Mouse (Mus musculus): ENCODE results near the gene March5.
"Not testable (repeated sequence)": the region's sequence is repeated elsewhere in the genome, so short reads cannot be mapped to it uniquely, and the experiment has no call there.

March5 gene

GRCm38 (mm10) chr19:37207303-37208175 is at the start of gene March5:
Gene March5, plus strand, starts transcription at chr19:37207543.
- peak; percentile 84 to 89 for DNase-seq (ENCODE audit: low spot score in 2 of 2)

- DNase-seq (ENCODE audit: low spot score in 2 of 2) = no peak
These were observed 35.2 kb upstream of the March5 start for GRCm38 (mm10) chr19:37172096-37172495.

- no peak for DNase-seq (ENCODE audit: low spot score in 2 of 2)
These were observed 34.7 kb upstream of the March5 start for GRCm38 (mm10) chr19:37172566-37173130.

- no peak for DNase-seq (ENCODE audit: low spot score in 2 of 2)
These were observed 33.8 kb upstream of the March5 start for GRCm38 (mm10) chr19:37173331-37174115.

- DNase-seq (ENCODE audit: low spot score in 2 of 2) = peak; percentile 16 to 51
These were observed 33.1 kb upstream of the March5 start for GRCm38 (mm10) chr19:37174116-37174715.

GRCm38 (mm10) chr19:37174716-37175435 is 32.5 kb upstream of the March5 start:
- peak; percentile 43 to 63 for DNase-seq (ENCODE audit: low spot score in 2 of 2)

- DNase-seq (ENCODE audit: low spot score in 2 of 2) = no peak
These were observed 31.9 kb upstream of the March5 start for GRCm38 (mm10) chr19:37175436-37175805.

GRCm38 (mm10) chr19:37175919-37176318 is 31.4 kb upstream of the March5 start:
- DNase-seq (ENCODE audit: low spot score in 2 of 2) = peak; percentile 16 to 22

GRCm38 (mm10) chr19:37176879-37177462 is 30.4 kb upstream of the March5 start:
- no peak for DNase-seq (ENCODE audit: low spot score in 2 of 2)

- DNase-seq (ENCODE audit: low spot score in 2 of 2) = peak; percentile 47 to 56
These were observed 29.3 kb upstream of the March5 start for GRCm38 (mm10) chr19:37177819-37178708.

GRCm38 (mm10) chr19:37188366-37188948 is 18.9 kb upstream of the March5 start:
- DNase-seq (ENCODE audit: low spot score in 2 of 2) = no peak

- DNase-seq (ENCODE audit: low spot score in 2 of 2) = no peak
These were observed 14.8 kb upstream of the March5 start for GRCm38 (mm10) chr19:37192475-37193058.

GRCm38 (mm10) chr19:37198165-37198880 is 9.0 kb upstream of the March5 start:
- no peak for DNase-seq (ENCODE audit: low spot score in 2 of 2)

GRCm38 (mm10) chr19:37199889-37200288 is 7.5 kb upstream of the March5 start:
- no peak for DNase-seq (ENCODE audit: low spot score in 2 of 2)

GRCm38 (mm10) chr19:37203371-37203770 is 4.0 kb upstream of the March5 start:
- no peak for DNase-seq (ENCODE audit: low spot score in 2 of 2)

GRCm38 (mm10) chr19:37205155-37205554 is 2.2 kb upstream of the March5 start:
- DNase-seq (ENCODE audit: low spot score in 2 of 2) = not testable (repeated sequence)

GRCm38 (mm10) chr19:37206641-37207302 is 571 bp upstream of the March5 start:
- peak; percentile 21 to 54 for DNase-seq (ENCODE audit: low spot score in 2 of 2)

Data from frontal cortex, postnatal 10 days (tissue).